Mouse (Mus musculus) limb, embryonic 12.5 days (tissue): Measurements from ENCODE around the gene Adssl1. TPM values are rescaled to one million over a fixed set of nuclear protein-coding genes. Genes with fewer than 3 reads are reported as not detected.

Source experiments
- ATAC-seq: fragments of 200-750 bp; cut with Nextera tagmentation; 2 replicates; pipeline ENCODE4 v1.8.0; 2017; ENCODE audit warnings: low read depth, moderate TSS enrichment; ENCODE audit not compliant: insufficient number of reproducible peaks, insufficient read depth, low FRiP score, low TSS enrichment
- H3K27ac ChIP-seq: fragments of 300-500 bp; sonication (generic); 2 replicates; pipeline ENCODE4 v1.5.1; 2016; ENCODE audit warnings: mild to moderate bottlenecking, moderate library complexity
- H3K27me3 ChIP-seq: fragments of 300-500 bp; sonication (generic); 2 replicates; pipeline ENCODE4 v1.6.1; 2016; ENCODE audit warnings: mild to moderate bottlenecking, moderate library complexity
- H3K36me3 ChIP-seq: fragments of 300-500 bp; sonication (generic); 2 replicates; pipeline ENCODE4 v1.6.1; 2016; ENCODE audit warnings: mild to moderate bottlenecking, moderate library complexity
- H3K4me1 ChIP-seq: fragments of 300-500 bp; sonication (generic); replicated peaks from 2 replicates; pipeline ENCODE4 v1.6.1; 2016
- H3K4me2 ChIP-seq: fragments of 300-500 bp; sonication (generic); 2 replicates; pipeline ENCODE4 v1.6.1; 2016; ENCODE audit warnings: mild to moderate bottlenecking, moderate library complexity
- H3K4me3 ChIP-seq: fragments of 300-500 bp; sonication (generic); replicated peaks from 2 replicates; pipeline ENCODE4 v1.5.1; 2016; ENCODE audit warnings: mild to moderate bottlenecking
- H3K9ac ChIP-seq: fragments of 300-500 bp; sonication (generic); replicated peaks from 2 replicates; pipeline ENCODE4 v1.6.1; 2016; ENCODE audit warnings: mild to moderate bottlenecking, moderate library complexity
- H3K9me3 ChIP-seq: fragments of 300-500 bp; sonication (generic); 2 replicates; pipeline ENCODE4 v1.6.1; 2016; ENCODE audit warnings: mild to moderate bottlenecking, moderate library complexity
- whole genome bisulfite sequencing: fragments of 180-500 bp; shearing (Covaris S2); methylation state at CpG from one replicate; pipeline ENCODE4 v1.1.7; 2016; 5-methylcytosine and 5-hydroxymethylcytosine counted together
- polyA plus RNA-seq: library from polyadenylated mRNA; unstranded; fragments of >200 nt; fragmentation: Nextera tagmentation; extraction: Ambion mirVana; gene quantifications from 2 replicates; pipeline ENCODE4 v1.2.1, GENCODE M21; 2016

Adssl1 gene
- polyA plus RNA-seq, 1 experiment from 2014 or later = 10.0 TPM

- Histone ChIP-seq H3K4me3 (no peak overlapping the region), H3K4me2 (no peak overlapping the region), H3K27me3 (peaks cover 33% of the 10 kb centered on the region), H3K27ac (no peak overlapping the region), H3K9ac (no peak overlapping the region), H3K4me1 (peaks cover 29% of the 10 kb centered on the region), H3K9me3 (no peaks in the 10 kb centered on the region), H3K36me3 (no peaks in the 10 kb centered on the region)
- ATAC-seq = no peak
- WGBS = 50% methylated on average over 7 of the region's 7 CpGs
These were observed 34.9 kb upstream of the Adssl1 start for GRCm38 (mm10) chr12:112584954-112585353.

- Histone ChIP-seq H3K27me3 (peaks cover 43% of the 10 kb centered on the region), H3K36me3 (no peaks in the 10 kb centered on the region), H3K4me2 (no peak overlapping the region), H3K9ac (no peak overlapping the region), H3K4me1 (peaks cover 29% of the 10 kb centered on the region), H3K27ac (no peak overlapping the region), H3K4me3 (no peak overlapping the region), H3K9me3 (no peaks in the 10 kb centered on the region)
- no peak for ATAC-seq
- 80% methylated on average over 7 of the region's 7 CpGs for WGBS
These were observed 33.8 kb upstream of the Adssl1 start for GRCm38 (mm10) chr12:112585924-112586538.

GRCm38 (mm10) chr12:112587125-112588124 is 32.4 kb upstream of the Adssl1 start:
- H3K9me3 ChIP-seq = no peaks in the 10 kb centered on the region
- no peak overlapping the region for H3K9ac ChIP-seq
- H3K27me3 ChIP-seq = peaks cover 43% of the 10 kb centered on the region
- 61% methylated on average over 14 of the region's 14 CpGs for WGBS
- ATAC-seq = no peak
- H3K36me3 ChIP-seq = no peaks in the 10 kb centered on the region
- H3K4me2 ChIP-seq = peak overlapping the region; percentile 92
- H3K4me1 ChIP-seq = peaks cover 29% of the 10 kb centered on the region
- H3K4me3 ChIP-seq = peak overlapping the region; percentile 61; the same call in 1 of the 2 replicates
- H3K27ac ChIP-seq = no peak overlapping the region

GRCm38 (mm10) chr12:112588426-112589256 is 31.2 kb upstream of the Adssl1 start, which contains the start of gene Inf2:
Gene Inf2 (plus strand): TSS chr12:112588784.
- no peaks in the 10 kb centered on the region for H3K36me3 ChIP-seq
- H3K4me1 ChIP-seq = peaks cover 32% of the 10 kb centered on the region
- H3K9me3 ChIP-seq = no peaks in the 10 kb centered on the region
- H3K27ac ChIP-seq = 0 out of 2 replicates have a peak within 1 kb of the TSS, but pooled peaks have one; percentile 29
- peak within 1 kb of the TSS; percentile 61 for H3K4me3 ChIP-seq
- under 1% methylated on average over 51 of the region's 60 CpGs for WGBS
- peak within 1 kb of the TSS; percentile 58 for H3K9ac ChIP-seq
- peak; percentile 79 for ATAC-seq
- H3K27me3 ChIP-seq = peaks cover 43% of the 10 kb centered on the region
- peak within 1 kb of the TSS; percentile 92 for H3K4me2 ChIP-seq

GRCm38 (mm10) chr12:112589491-112590191 is 30.2 kb upstream of the Adssl1 start:
- ATAC-seq = no peak
- Histone ChIP-seq H3K36me3 (no peaks in the 10 kb centered on the region), H3K9me3 (no peaks in the 10 kb centered on the region), H3K4me3 (peak overlapping the region; percentile 61), H3K4me2 (peak overlapping the region; percentile 92), H3K4me1 (peaks cover 39% of the 10 kb centered on the region), H3K27me3 (peaks cover 43% of the 10 kb centered on the region), H3K27ac (no peak overlapping the region), H3K9ac (0 out of 2 replicates have a peak overlapping the region, but pooled peaks have one; percentile 23)
- WGBS = 56% methylated on average over 8 of the region's 8 CpGs

GRCm38 (mm10) chr12:112590566-112591239 is 29.1 kb upstream of the Adssl1 start:
- Histone ChIP-seq H3K27ac (no peak overlapping the region), H3K4me1 (peaks cover 43% of the 10 kb centered on the region), H3K4me3 (no peak overlapping the region), H3K9ac (0 out of 2 replicates have a peak overlapping the region, but pooled peaks have one; percentile 23), H3K27me3 (peaks cover 43% of the 10 kb centered on the region), H3K36me3 (no peaks in the 10 kb centered on the region), H3K9me3 (no peaks in the 10 kb centered on the region), H3K4me2 (no peak overlapping the region)
- 64% methylated on average over 8 of the region's 8 CpGs for WGBS
- no peak for ATAC-seq

- no peak overlapping the region for H3K4me3 ChIP-seq
- H3K36me3 ChIP-seq = no peaks in the 10 kb centered on the region
- H3K27me3 ChIP-seq = peaks cover 43% of the 10 kb centered on the region
- no peaks in the 10 kb centered on the region for H3K9me3 ChIP-seq
- no peak overlapping the region for H3K4me2 ChIP-seq
- H3K27ac ChIP-seq = no peak overlapping the region
- WGBS = 81% methylated on average over 5 of the region's 5 CpGs
- no peak overlapping the region for H3K9ac ChIP-seq
- ATAC-seq = no peak
- peaks cover 44% of the 10 kb centered on the region for H3K4me1 ChIP-seq
These were observed 28.6 kb upstream of the Adssl1 start for GRCm38 (mm10) chr12:112591240-112591639.

GRCm38 (mm10) chr12:112591730-112592129 is 28.1 kb upstream of the Adssl1 start:
- H3K27me3 ChIP-seq = peaks cover 40% of the 10 kb centered on the region
- H3K4me2 ChIP-seq = no peak overlapping the region
- ATAC-seq = no peak
- H3K9ac ChIP-seq = no peak overlapping the region
- H3K27ac ChIP-seq = no peak overlapping the region
- no peaks in the 10 kb centered on the region for H3K9me3 ChIP-seq
- H3K4me3 ChIP-seq = no peak overlapping the region
- no peaks in the 10 kb centered on the region for H3K36me3 ChIP-seq
- 78% methylated on average over 3 of the region's 3 CpGs for WGBS
- H3K4me1 ChIP-seq = peaks cover 47% of the 10 kb centered on the region

- peaks cover 44% of the 10 kb centered on the region for H3K4me1 ChIP-seq
- no peak for ATAC-seq
- H3K4me3 ChIP-seq = no peak overlapping the region
- no peaks in the 10 kb centered on the region for H3K9me3 ChIP-seq
- no peaks in the 10 kb centered on the region for H3K36me3 ChIP-seq
- peaks cover 25% of the 10 kb centered on the region for H3K27me3 ChIP-seq
- no peak overlapping the region for H3K4me2 ChIP-seq
- H3K9ac ChIP-seq = no peak overlapping the region; the same call in 1 of the 2 replicates
- WGBS = 75% methylated on average over 21 of the region's 21 CpGs
- no peak overlapping the region for H3K27ac ChIP-seq
These were observed 26.7 kb upstream of the Adssl1 start for GRCm38 (mm10) chr12:112592985-112593734.
